Mouse (Mus musculus) heart, postnatal 0 days (tissue): Measurements from ENCODE around the gene B9d2.

ENCODE experiments used
- CTCF ChIP-seq: IDR thresholded peaks from 2 replicates; pipeline ENCODE4 v1.5.1; 2016; ENCODE audit warnings: antibody characterized with exemption, control low read depth, low read depth
- EP300 ChIP-seq: IDR thresholded peaks from 2 replicates; pipeline ENCODE4 v1.6.1; 2016; ENCODE audit warnings: antibody characterized with exemption, low read depth

DNA sequence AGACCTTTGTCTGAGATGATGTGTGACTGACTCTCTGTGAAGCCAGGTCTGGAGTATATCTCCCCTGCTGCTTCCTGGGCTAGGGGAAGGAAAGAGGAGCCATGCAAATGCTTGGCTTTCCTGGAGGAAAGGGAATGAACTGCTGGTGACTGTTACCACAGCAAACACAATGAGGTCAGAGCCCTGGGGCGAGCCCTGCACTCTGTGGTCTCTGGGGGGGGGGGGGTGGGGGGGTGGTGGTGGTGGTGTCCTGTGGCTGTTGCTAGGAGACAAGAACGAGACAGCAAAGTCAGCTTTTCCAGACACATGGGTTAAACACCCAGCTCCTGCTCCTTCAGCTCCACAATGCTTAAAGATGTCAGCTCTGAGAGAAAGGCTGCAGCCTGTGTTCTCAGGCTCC is 48.8 kb downstream of the B9d2 start:
- TF ChIP-seq CTCF (no peak), EP300 (no peak)
